Mouse (Mus musculus) spleen, adult 2 months (tissue): ENCODE results near the gene Slc44a2. TPM values are rescaled to one million over a fixed set of nuclear protein-coding genes. Genes with fewer than 3 reads are reported as not detected.

ENCODE experiments used
- DNase-seq, 2 experiments: peaks; one replicate each; pipeline versions ENCODE4 v3.0.0 to v3.0.0-alpha.2; 2012 to 2021; ENCODE audit warnings: low spot score in 2 of 2, low read depth in 1 of 2
- H3K27ac ChIP-seq: fragments of 200-500 bp; 2 replicates; pipeline ENCODE4 v1.5.1; 2012; ENCODE audit warnings: low read length, inconsistent platforms; ENCODE audit not compliant: insufficient read depth
- H3K27me3 ChIP-seq: fragments of 200-500 bp; 2 replicates; pipeline ENCODE4 v1.6.1; 2012; ENCODE audit warnings: mild to moderate bottlenecking, moderate library complexity, low read length, inconsistent platforms; ENCODE audit not compliant: control insufficient read depth, insufficient read depth
- H3K36me3 ChIP-seq: fragments of 200-500 bp; 2 replicates; pipeline ENCODE4 v1.6.1; 2012; ENCODE audit warnings: mild to moderate bottlenecking, low read length, inconsistent platforms; ENCODE audit not compliant: control insufficient read depth, insufficient read depth
- H3K4me1 ChIP-seq: fragments of 200-500 bp; 2 replicates; pipeline ENCODE4 v1.6.1; 2011; ENCODE audit warnings: inconsistent platforms; ENCODE audit not compliant: control insufficient read depth, insufficient read depth, insufficient read length
- H3K4me3 ChIP-seq: fragments of 200-500 bp; 2 replicates; pipeline ENCODE4 v1.5.1; 2011; ENCODE audit warnings: mild to moderate bottlenecking, inconsistent platforms; ENCODE audit not compliant: insufficient read depth, insufficient read length; ENCODE audit errors: extremely low read depth
- CTCF ChIP-seq: fragments of 200-500 bp; IDR thresholded peaks from 2 replicates; pipeline ENCODE4 v1.5.1; 2011; ENCODE audit warnings: mild to moderate bottlenecking, inconsistent platforms; ENCODE audit not compliant: insufficient read depth, insufficient read length, insufficient replicate concordance; ENCODE audit errors: extremely low read depth
- POLR2A ChIP-seq: fragments of 200-500 bp; IDR thresholded peaks from 2 replicates; pipeline ENCODE4 v1.6.1; 2011; ENCODE audit warnings: low read depth, low read length, inconsistent platforms
- WGBS: fragments of 180-500 bp; shearing (Covaris S2); methylation state at CpG from one replicate; pipeline ENCODE4 v1.1.7; 2018; 5-methylcytosine and 5-hydroxymethylcytosine counted together
- polyA plus RNA-seq: library from polyadenylated mRNA; depleted of rRNA; stranded (reverse); fragments of >200 nt; gene quantifications from 2 replicates; pipeline ENCODE4 v1.2.3, GENCODE M21; 2012

Slc44a2 gene
- polyA plus RNA-seq, 1 experiment = 166 TPM

DNA sequence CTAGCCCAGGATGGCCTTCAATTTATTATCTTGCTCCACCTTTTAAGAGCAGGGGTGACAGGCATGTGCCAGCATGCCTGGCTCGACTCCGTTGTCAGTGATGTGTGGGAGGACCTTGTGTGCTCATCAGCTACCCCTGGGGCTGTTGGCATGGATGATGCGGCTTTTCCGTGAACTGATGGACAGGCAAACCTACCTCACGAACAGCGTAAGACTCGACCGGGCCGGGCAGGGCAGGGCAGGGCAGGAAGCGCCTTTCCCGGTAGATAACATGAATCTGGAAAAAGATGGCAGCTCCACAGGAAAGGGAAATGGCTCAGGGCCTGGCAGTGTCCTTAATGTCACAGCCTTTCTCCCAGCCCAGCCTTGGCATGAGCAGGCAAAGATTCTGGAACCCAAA, 3.8 kb downstream of the Slc44a2 start:
- TF ChIP-seq CTCF (no peak), POLR2A (no peak)
- no peaks in the 10 kb centered on the region for H3K27me3 ChIP-seq
- peaks cover 48% of the 10 kb centered on the region for H3K4me1 ChIP-seq
- peak overlapping the region; percentile 56 for H3K27ac ChIP-seq
- no peak for DNase-seq
- no peak overlapping the region for H3K4me3 ChIP-seq
- 74% methylated on average over 11 of the region's 11 CpGs for WGBS
- H3K36me3 ChIP-seq = no peaks in the 10 kb centered on the region

DNA sequence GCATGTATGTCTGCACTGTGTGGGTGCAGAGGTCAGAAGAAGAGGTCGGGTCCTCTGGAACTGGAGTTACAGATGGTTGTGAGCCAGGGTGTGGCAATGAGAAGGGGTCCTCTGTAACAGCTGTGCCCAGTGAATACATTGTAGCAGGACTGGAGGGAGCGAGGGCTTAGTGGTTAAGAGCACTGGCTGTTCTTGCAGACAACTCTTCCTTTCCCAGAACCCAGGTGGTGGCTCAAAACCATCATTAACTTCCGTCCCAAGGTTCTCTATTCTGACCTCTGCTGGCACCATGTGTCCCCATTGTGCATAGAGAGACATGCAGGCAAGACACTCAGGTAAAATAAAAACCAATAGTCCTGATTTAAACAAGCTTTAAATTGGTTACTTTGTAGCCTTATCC, 7.1 kb downstream of the Slc44a2 start:
- 4% methylated on average over 3 of the region's 3 CpGs for WGBS
- peaks cover 75% of the 10 kb centered on the region; the same call in 1 of the 2 replicates for H3K4me1 ChIP-seq

DNA sequence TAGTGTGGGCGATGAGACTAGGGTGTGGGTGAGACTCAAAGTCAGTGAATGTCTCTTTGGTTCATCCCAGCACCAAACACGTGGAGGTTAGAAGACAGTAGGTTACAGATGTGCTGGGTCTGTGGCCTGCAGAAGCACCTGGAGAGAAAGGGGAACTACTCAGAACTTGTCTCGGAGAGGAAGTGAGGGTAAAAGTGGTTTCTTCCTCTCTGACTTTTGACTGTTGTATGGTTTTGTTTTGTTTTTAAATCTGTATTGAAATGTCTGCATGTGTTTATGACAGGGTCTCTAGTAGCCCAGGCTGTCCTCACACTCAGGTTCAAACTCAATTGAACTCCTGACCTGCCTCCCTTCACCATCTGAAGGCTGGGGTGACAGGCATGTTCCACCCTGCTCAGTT, 7.5 kb downstream of the Slc44a2 start:
- Histone ChIP-seq H3K4me1 (peaks cover 79% of the 10 kb centered on the region; the same call in 1 of the 2 replicates), H3K36me3 (no peaks in the 10 kb centered on the region), H3K4me3 (peak overlapping the region; percentile 39; the same call in 1 of the 2 replicates), H3K27ac (peak overlapping the region; percentile 94), H3K27me3 (no peaks in the 10 kb centered on the region)
- TF ChIP-seq CTCF (no peak), POLR2A (no peak)
- DNase-seq = peak; percentile 55 to 81
- 4% methylated on average over 3 of the region's 3 CpGs for WGBS

More for the DNA sequence above, 7.1 kb downstream of the Slc44a2 start:
- TF ChIP-seq CTCF = no peak
- TF ChIP-seq POLR2A = no peak
- Histone ChIP-seq H3K36me3 (no peaks in the 10 kb centered on the region), H3K4me3 (no peak overlapping the region), H3K27me3 (no peaks in the 10 kb centered on the region), H3K27ac (peak overlapping the region; percentile 94)
- no peak for DNase-seq

DNA sequence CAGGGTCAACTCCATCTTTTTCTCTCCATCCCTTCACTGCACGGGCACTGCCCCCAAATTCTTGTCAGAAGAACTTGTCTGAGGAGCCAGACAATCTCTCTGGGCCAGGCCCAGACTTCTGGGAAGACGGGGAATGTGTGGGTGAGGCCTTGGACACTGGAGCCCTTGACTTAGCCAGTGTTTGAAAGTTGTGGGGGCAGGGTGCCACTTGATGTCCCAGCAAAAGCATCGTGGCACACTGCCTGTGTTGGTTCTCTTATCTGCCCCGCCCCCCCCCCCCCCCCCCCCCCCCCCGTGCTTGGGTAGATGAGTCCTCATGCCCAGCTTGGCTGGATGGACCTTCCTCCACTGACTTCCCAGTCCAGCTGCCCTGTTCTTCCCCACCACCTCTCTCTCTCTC, 8.5 kb downstream of the Slc44a2 start:
- no peak for DNase-seq
- WGBS = 35% methylated on average over 5 of the region's 5 CpGs
- Histone ChIP-seq H3K27ac (peak overlapping the region; percentile 85), H3K27me3 (no peaks in the 10 kb centered on the region), H3K36me3 (no peaks in the 10 kb centered on the region), H3K4me1 (peaks cover 75% of the 10 kb centered on the region; the same call in 1 of the 2 replicates), H3K4me3 (no peak overlapping the region)
- TF ChIP-seq CTCF (no peak), POLR2A (no peak)

DNA sequence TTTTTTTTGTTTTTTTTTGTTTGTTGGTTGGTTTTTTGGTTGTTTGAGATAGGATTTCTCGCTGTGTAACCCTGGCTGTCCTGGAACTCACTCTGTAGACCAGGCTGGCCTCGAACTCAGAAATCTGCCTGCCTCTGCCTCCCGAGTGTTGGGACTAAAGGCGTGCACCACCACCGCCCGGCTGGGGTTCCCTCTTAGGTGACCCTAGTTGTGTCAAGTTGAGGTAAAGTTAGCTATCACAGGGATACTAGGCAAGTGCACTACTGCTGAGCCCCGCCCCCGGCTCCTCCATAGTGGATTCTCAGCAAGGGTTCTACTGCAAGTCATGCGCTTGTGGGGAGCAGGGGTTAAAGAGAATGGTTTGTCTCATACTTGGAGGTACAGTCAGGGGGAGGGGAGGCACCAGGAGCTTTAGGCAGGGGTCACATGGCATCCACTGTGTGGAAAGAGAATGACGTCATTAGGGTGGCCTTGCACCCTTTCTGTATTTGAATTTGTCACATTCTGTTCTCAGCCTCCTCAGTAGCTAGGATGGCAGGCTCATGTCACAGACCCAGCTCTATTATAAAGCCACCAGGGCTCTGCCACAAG, 9.3 kb downstream of the Slc44a2 start:
- Histone ChIP-seq H3K4me1 (peaks cover 67% of the 10 kb centered on the region; the same call in 1 of the 2 replicates), H3K27me3 (no peaks in the 10 kb centered on the region), H3K4me3 (no peak overlapping the region), H3K36me3 (no peaks in the 10 kb centered on the region), H3K27ac (peak overlapping the region; percentile 76)
- 81% methylated on average over 10 of the region's 10 CpGs for WGBS
- no peak for TF ChIP-seq POLR2A
- TF ChIP-seq CTCF = no peak
- no peak for DNase-seq

GRCm38 (mm10) chr9:21331365-21332140, 11.1 kb downstream of the Slc44a2 start:
- WGBS = 43% methylated on average over 12 of the region's 12 CpGs
- peak overlapping the region; percentile 80 for H3K27ac ChIP-seq
- H3K4me1 ChIP-seq = peaks cover 54% of the 10 kb centered on the region; the same call in 1 of the 2 replicates
- DNase-seq = no peak
- no peak overlapping the region for H3K4me3 ChIP-seq
- no peak for TF ChIP-seq CTCF
- no peak for TF ChIP-seq POLR2A
- H3K36me3 ChIP-seq = peaks cover 4% of the 10 kb centered on the region; the same call in 1 of the 2 replicates
- H3K27me3 ChIP-seq = no peaks in the 10 kb centered on the region
